Mouse (Mus musculus): ENCODE results near the gene Eddm3b. TPM values are rescaled to one million over a fixed set of nuclear protein-coding genes. Genes with fewer than 3 reads are reported as not detected.
"Not testable (repeated sequence)": the region's sequence is repeated elsewhere in the genome, so short reads cannot be mapped to it uniquely, and the experiment has no call there.

The Eddm3b gene
- polyA plus RNA-seq, 1 experiment from 2014 or later = 0.07 TPM

DNA sequence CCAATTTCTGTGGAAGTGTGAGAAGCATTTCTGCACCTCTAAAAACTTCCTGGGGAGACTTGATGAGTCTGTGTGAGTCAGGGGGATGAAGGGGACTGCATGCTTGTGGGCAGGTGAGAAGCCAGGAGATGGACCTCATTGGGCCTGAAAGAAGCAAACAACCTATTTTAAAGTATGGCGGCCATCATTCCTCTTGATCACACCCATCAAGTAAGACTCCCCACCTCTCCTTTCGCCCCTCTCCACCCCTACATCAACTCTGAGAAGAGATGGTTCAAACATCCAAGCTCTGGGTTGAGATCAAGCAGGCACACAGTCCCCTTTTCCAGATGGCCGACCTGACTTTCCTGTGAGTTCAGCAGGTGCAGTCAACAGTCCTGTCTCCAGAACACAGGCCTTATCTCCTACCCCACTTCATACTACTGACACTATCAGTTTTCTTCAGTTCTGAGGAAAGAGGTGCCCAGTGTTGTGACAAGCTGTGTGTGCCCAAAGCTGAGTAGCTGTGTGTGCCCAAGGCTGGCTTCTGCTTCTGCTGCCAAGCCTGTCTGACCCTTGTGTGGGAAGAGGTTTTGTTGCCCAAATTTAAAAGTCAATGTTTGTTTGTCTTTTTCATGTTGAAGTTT lies 36.1 kb downstream of the Eddm3b start:
- Histone ChIP-seq H3K4me1 (ENCODE audit: insufficient read depth) (peaks cover 32% of the 10 kb centered on the region), H3K27me3 (ENCODE audit: insufficient read depth, low read length) (no peaks in the 10 kb centered on the region), H3K9me3 (ENCODE audit: low read length) (no peaks in the 10 kb centered on the region), H3K4me2 (ENCODE audit: low read depth, low read length) (peak overlapping the region; percentile 7; the same call in 1 of the 2 replicates), H3K36me3 (replicated peaks; ENCODE audit: insufficient read depth, low read length) (no peaks in the 10 kb centered on the region), H3K9ac (replicated peaks) (no peak overlapping the region), H3K4me3 (ENCODE audit: low read depth, low read length) (no peak overlapping the region), H3K27ac (ENCODE audit: low read depth) (no peak overlapping the region)
- peak; percentile 66 for ATAC-seq
- DNase-seq = no peak
- TF ChIP-seq EP300 (IDR thresholded peaks at IDR 0.05; ENCODE audit: low read depth) (peak; percentile 72; the same call in 1 of the 2 replicates), CTCF (IDR thresholded peaks at IDR 0.05; ENCODE audit: low read depth) (no peak)
- WGBS (ENCODE audit: insufficient replicate concordance) = 71% methylated on average over 3 of the region's 3 CpGs

DNA sequence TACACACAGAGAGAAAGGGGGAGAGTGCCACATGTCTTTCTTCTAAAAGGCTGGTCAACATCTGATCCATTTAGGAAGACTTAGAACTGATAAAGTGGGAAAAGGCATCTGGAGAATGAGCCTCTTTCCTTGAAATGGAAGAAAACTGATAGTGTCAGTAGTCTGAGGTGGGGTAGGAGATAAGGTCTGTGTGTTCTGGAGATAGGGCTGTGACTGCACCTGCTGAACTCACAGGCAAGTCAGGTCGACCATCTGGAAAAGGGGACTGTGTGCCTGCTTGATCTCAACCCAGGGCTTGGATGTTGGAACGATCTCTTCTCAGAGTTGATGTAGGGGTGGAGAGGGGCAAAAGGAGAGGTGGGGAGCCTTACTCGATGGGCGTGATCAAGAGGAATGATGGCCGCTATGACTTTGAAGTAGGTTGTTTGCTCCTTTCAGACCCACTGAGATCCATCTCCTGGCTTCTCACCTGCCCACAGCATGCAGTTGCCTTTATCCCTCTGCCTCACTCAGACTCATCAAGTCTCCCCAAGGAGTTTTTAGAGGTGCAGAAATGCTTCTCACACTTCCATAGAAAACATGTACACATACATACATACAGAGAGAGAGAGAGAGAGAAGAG lies 38.1 kb downstream of the Eddm3b start:
- no peak overlapping the region for H3K4me3 ChIP-seq (ENCODE audit: low read depth, low read length)
- H3K27me3 ChIP-seq (ENCODE audit: insufficient read depth, low read length) = no peaks in the 10 kb centered on the region
- H3K4me2 ChIP-seq (ENCODE audit: low read depth, low read length) = no peak overlapping the region
- no peaks in the 10 kb centered on the region for H3K9me3 ChIP-seq (ENCODE audit: low read length)
- no peak for TF ChIP-seq CTCF (IDR thresholded peaks at IDR 0.05; ENCODE audit: low read depth)
- peak; percentile 75 for TF ChIP-seq EP300 (IDR thresholded peaks at IDR 0.05; ENCODE audit: low read depth)
- H3K36me3 ChIP-seq (replicated peaks; ENCODE audit: insufficient read depth, low read length) = no peaks in the 10 kb centered on the region
- 57% methylated on average over 5 of the region's 5 CpGs for WGBS (ENCODE audit: insufficient replicate concordance)
- 0 out of 2 replicates have a peak, but pooled peaks have one; percentile 23 for ATAC-seq
- no peak overlapping the region for H3K9ac ChIP-seq (replicated peaks)
- DNase-seq = no peak
- H3K27ac ChIP-seq (ENCODE audit: low read depth) = no peak overlapping the region
- H3K4me1 ChIP-seq (ENCODE audit: insufficient read depth) = peaks cover 32% of the 10 kb centered on the region

GRCm38 (mm10) chr14:51156056-51156735 lies 42.0 kb downstream of the Eddm3b start:
- Histone ChIP-seq H3K4me1 (ENCODE audit: insufficient read depth) (peaks cover 10% of the 10 kb centered on the region), H3K9me3 (ENCODE audit: low read length) (no peaks in the 10 kb centered on the region), H3K4me2 (ENCODE audit: low read depth, low read length) (no peak overlapping the region), H3K4me3 (ENCODE audit: low read depth, low read length) (no peak overlapping the region), H3K27ac (ENCODE audit: low read depth) (no peak overlapping the region), H3K9ac (replicated peaks) (no peak overlapping the region), H3K36me3 (replicated peaks; ENCODE audit: insufficient read depth, low read length) (no peaks in the 10 kb centered on the region), H3K27me3 (ENCODE audit: insufficient read depth, low read length) (no peaks in the 10 kb centered on the region)
- no peak for ATAC-seq
- DNase-seq = no peak
- TF ChIP-seq CTCF (IDR thresholded peaks at IDR 0.05; ENCODE audit: low read depth) (no peak), EP300 (IDR thresholded peaks at IDR 0.05; ENCODE audit: low read depth) (no peak)
- WGBS (ENCODE audit: insufficient replicate concordance) = 77% methylated on average over 5 of the region's 5 CpGs

GRCm38 (mm10) chr14:51156736-51157068 lies 42.5 kb downstream of the Eddm3b start:
- Histone ChIP-seq H3K27me3 (ENCODE audit: insufficient read depth, low read length) (no peaks in the 10 kb centered on the region), H3K4me3 (ENCODE audit: low read depth, low read length) (no peak overlapping the region), H3K4me2 (ENCODE audit: low read depth, low read length) (no peak overlapping the region), H3K36me3 (replicated peaks; ENCODE audit: insufficient read depth, low read length) (no peaks in the 10 kb centered on the region), H3K27ac (ENCODE audit: low read depth) (no peak overlapping the region), H3K4me1 (ENCODE audit: insufficient read depth) (peaks cover 10% of the 10 kb centered on the region), H3K9me3 (ENCODE audit: low read length) (no peaks in the 10 kb centered on the region), H3K9ac (replicated peaks) (no peak overlapping the region)
- no peak for TF ChIP-seq EP300 (IDR thresholded peaks at IDR 0.05; ENCODE audit: low read depth)
- no peak for TF ChIP-seq CTCF (IDR thresholded peaks at IDR 0.05; ENCODE audit: low read depth)
- WGBS (ENCODE audit: insufficient replicate concordance) = 50% methylated on average over 4 of the region's 4 CpGs
- DNase-seq (no peak), ATAC-seq (no peak)

DNA sequence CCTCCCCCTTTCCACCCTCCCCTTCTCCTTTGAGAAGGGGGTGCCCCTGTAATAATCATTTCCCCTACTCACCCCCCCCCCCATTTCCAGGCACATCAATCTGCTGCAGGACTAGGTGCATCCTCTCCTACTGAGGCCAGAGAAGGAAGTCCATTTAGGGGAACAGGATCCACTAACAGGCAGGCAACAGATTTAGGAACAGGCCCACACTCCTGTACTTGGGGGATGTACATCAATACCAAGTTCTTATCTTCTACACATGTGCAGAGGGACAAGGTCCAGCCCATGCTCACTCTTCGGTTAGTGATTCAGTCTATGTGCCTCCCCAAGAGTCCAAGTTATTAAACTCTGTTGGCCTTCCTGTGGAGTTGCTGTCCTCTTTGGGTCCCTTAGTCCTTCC lies 42.8 kb downstream of the Eddm3b start:
- 80% methylated on average over 1 of the region's 1 CpGs for WGBS (ENCODE audit: insufficient replicate concordance)
- Histone ChIP-seq H3K27me3 (ENCODE audit: insufficient read depth, low read length) (no peaks in the 10 kb centered on the region), H3K4me1 (ENCODE audit: insufficient read depth) (peaks cover 8% of the 10 kb centered on the region), H3K4me2 (ENCODE audit: low read depth, low read length) (no peak overlapping the region), H3K27ac (ENCODE audit: low read depth) (no peak overlapping the region), H3K4me3 (ENCODE audit: low read depth, low read length) (no peak overlapping the region), H3K9ac (replicated peaks) (no peak overlapping the region), H3K9me3 (ENCODE audit: low read length) (no peaks in the 10 kb centered on the region), H3K36me3 (replicated peaks; ENCODE audit: insufficient read depth, low read length) (no peaks in the 10 kb centered on the region)
- ATAC-seq (no peak), DNase-seq (no peak)
- TF ChIP-seq EP300 (IDR thresholded peaks at IDR 0.05; ENCODE audit: low read depth) = no peak
- no peak for TF ChIP-seq CTCF (IDR thresholded peaks at IDR 0.05; ENCODE audit: low read depth)

DNA sequence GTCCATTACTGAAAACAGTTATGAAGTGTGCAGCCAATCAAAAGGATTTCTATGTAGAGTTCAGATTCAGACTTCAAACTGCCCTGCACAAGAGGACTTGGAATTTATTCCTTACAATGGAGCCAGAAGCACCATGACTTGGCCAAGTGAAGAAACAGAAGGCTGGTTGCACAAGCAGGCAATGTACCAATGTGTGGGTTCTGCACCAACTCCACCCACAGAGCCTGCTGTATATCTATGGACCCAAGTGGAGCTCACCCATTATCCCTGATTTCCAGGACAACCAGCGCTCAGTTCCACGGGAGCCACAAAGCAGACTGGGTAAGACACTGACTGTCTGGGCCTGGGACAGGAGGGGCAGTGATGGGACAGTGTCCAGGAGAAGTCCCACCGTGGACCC lies 47.8 kb downstream of the Eddm3b start, which contains the start of gene Rnase2b:
Gene Rnase2b (plus strand): TSS at position 285 of the 400 bp plus-strand sequence.
- H3K4me1 ChIP-seq (ENCODE audit: insufficient read depth); ATAC-seq; H3K4me3 ChIP-seq (ENCODE audit: low read depth, low read length); H3K27ac ChIP-seq (ENCODE audit: low read depth); H3K9ac ChIP-seq (replicated peaks); H3K27me3 ChIP-seq (ENCODE audit: insufficient read depth, low read length); H3K9me3 ChIP-seq (ENCODE audit: low read length); DNase-seq; H3K4me2 ChIP-seq (ENCODE audit: low read depth, low read length); H3K36me3 ChIP-seq (replicated peaks; ENCODE audit: insufficient read depth, low read length): not testable (repeated sequence)
- 78% methylated on average over 3 of the region's 3 CpGs for WGBS (ENCODE audit: insufficient replicate concordance)

DNA sequence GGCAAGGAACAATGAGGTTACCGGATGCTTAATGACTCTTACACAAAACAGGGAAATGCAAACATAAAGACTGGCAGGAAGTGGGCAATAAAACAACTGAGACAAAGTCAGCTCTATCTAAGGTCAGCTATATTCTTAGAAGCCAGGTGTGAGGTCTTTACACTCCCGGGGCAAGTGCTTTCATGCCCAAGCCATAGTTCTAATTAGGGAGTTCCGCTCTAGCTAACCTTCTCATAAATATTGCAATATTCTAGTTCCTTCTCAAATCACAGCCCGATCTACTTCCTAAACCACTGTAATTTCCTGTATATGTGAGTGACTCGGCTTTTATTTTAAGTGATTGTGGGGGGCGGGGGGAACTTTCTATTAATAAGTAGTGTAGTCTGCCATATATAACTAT lies 49.1 kb downstream of the Eddm3b start:
- H3K9me3 ChIP-seq (ENCODE audit: low read length); H3K36me3 ChIP-seq (replicated peaks; ENCODE audit: insufficient read depth, low read length); ATAC-seq; DNase-seq; H3K4me3 ChIP-seq (ENCODE audit: low read depth, low read length); H3K4me1 ChIP-seq (ENCODE audit: insufficient read depth); H3K4me2 ChIP-seq (ENCODE audit: low read depth, low read length); H3K27me3 ChIP-seq (ENCODE audit: insufficient read depth, low read length); H3K27ac ChIP-seq (ENCODE audit: low read depth); H3K9ac ChIP-seq (replicated peaks): not testable (repeated sequence)
- WGBS (ENCODE audit: insufficient replicate concordance) = 69% methylated on average over 6 of the region's 6 CpGs

Data from liver, postnatal 0 days (tissue).